Mouse (Mus musculus) hindbrain, embryonic 13.5 days (tissue): ENCODE measurements around the gene Arhgap8. TPM values are rescaled to one million over a fixed set of nuclear protein-coding genes. Genes with fewer than 3 reads are reported as not detected.

Experiments
- ATAC-seq: fragments of 200-750 bp; cut with Nextera tagmentation; 2 replicates; pipeline ENCODE4 v1.8.0; 2017; ENCODE audit warnings: moderate TSS enrichment; ENCODE audit not compliant: low FRiP score
- H3K27ac ChIP-seq: fragments of 300-500 bp; sonication (generic); 2 replicates; pipeline ENCODE4 v1.5.1; 2015; ENCODE audit warnings: inconsistent platforms, mild to moderate bottlenecking, moderate library complexity
- H3K27me3 ChIP-seq: fragments of 300-500 bp; sonication (generic); 2 replicates; pipeline ENCODE4 v1.6.1; 2015; ENCODE audit warnings: mild to moderate bottlenecking, inconsistent platforms
- H3K36me3 ChIP-seq: fragments of 300-500 bp; sonication (generic); 2 replicates; pipeline ENCODE4 v1.6.1; 2015; ENCODE audit warnings: mild to moderate bottlenecking, inconsistent platforms
- H3K4me1 ChIP-seq: fragments of 300-500 bp; sonication (generic); replicated peaks from 2 replicates; pipeline ENCODE4 v1.6.1; 2015; ENCODE audit warnings: inconsistent platforms
- H3K4me2 ChIP-seq: fragments of 300-500 bp; sonication (generic); 2 replicates; pipeline ENCODE4 v1.6.1; 2015; ENCODE audit warnings: inconsistent platforms, mild to moderate bottlenecking, moderate library complexity
- H3K4me3 ChIP-seq: fragments of 300-500 bp; sonication (generic); 2 replicates; pipeline ENCODE4 v1.5.1; 2015; ENCODE audit warnings: mild to moderate bottlenecking, inconsistent platforms
- H3K9ac ChIP-seq: fragments of 300-500 bp; sonication (generic); 2 replicates; pipeline ENCODE4 v1.6.1; 2015; ENCODE audit warnings: mild to moderate bottlenecking, inconsistent platforms
- H3K9me3 ChIP-seq: fragments of 300-500 bp; sonication (generic); 2 replicates; pipeline ENCODE4 v1.6.1; 2016; ENCODE audit warnings: inconsistent platforms
- WGBS: fragments of 180-500 bp; shearing (Covaris S2); methylation state at CpG from one replicate; pipeline ENCODE4 v1.1.7; 2015; 5-methylcytosine and 5-hydroxymethylcytosine counted together
- polyA plus RNA-seq: library from polyadenylated mRNA; unstranded; fragments of >200 nt; fragmentation: Nextera tagmentation; extraction: Ambion mirVana; gene quantifications from 2 replicates; pipeline ENCODE4 v1.2.1, GENCODE M21; 2015

The Arhgap8 gene
- polyA plus RNA-seq, result 1.0 TPM in 2 replicates

GRCm38 (mm10) chr15:84719791-84720190 lies at the start of gene Arhgap8:
Gene Arhgap8 (plus strand): TSS chr15:84720052.
- Histone ChIP-seq H3K27ac (no peak within 1 kb of the TSS), H3K9me3 (no peaks in the 10 kb centered on the region), H3K4me1 (peaks cover 21% of the 10 kb centered on the region), H3K4me2 (peak within 1 kb of the TSS; percentile 44), H3K9ac (no peak within 1 kb of the TSS), H3K27me3 (peaks cover 43% of the 10 kb centered on the region), H3K4me3 (peak within 1 kb of the TSS; percentile 14), H3K36me3 (no peaks in the 10 kb centered on the region)
- WGBS, result 3% methylated on average over 22 of the region's 24 CpGs
- no peak for ATAC-seq

DNA sequence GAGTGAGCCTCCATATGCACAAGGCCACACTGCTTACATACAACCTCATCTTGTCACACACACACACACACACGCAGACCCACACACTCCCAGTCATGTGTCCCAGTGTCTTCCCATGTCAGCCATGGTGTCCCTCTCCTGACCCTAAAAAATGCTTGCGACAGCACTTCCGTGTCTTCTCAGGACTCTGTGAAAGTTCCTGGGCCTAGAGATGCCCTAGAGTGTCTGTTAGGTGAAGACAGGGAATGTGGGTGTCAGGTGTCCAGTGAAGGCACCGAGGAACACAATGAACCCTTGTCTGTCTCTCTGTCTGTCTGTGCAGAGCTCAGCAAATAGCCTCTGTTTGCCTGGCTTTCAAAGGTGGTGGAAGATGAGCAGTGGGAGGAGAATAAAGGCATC lies 49.2 kb upstream of the Arhgap8 start:
- ATAC-seq, result no peak
- Histone ChIP-seq H3K36me3 (no peaks in the 10 kb centered on the region), H3K4me2 (no peak overlapping the region), H3K27ac (no peak overlapping the region), H3K4me1 (peaks cover 17% of the 10 kb centered on the region), H3K9me3 (no peaks in the 10 kb centered on the region), H3K27me3 (no peaks in the 10 kb centered on the region), H3K9ac (no peak overlapping the region), H3K4me3 (no peak overlapping the region)
- 79% methylated on average over 4 of the region's 4 CpGs for WGBS

- 56% methylated on average over 9 of the region's 9 CpGs for WGBS
- Histone ChIP-seq H3K4me2 (no peak overlapping the region), H3K27me3 (no peaks in the 10 kb centered on the region), H3K4me3 (no peak overlapping the region), H3K27ac (no peak overlapping the region), H3K36me3 (no peaks in the 10 kb centered on the region), H3K9me3 (no peaks in the 10 kb centered on the region), H3K4me1 (peaks cover 8% of the 10 kb centered on the region), H3K9ac (no peak overlapping the region)
- 0 out of 2 replicates have a peak, but pooled peaks have one; percentile 16 for ATAC-seq
These were observed 48.2 kb upstream of the Arhgap8 start for GRCm38 (mm10) chr15:84671401-84672307.

- Histone ChIP-seq H3K4me3 (no peak overlapping the region), H3K27ac (no peak overlapping the region), H3K4me1 (peaks cover 8% of the 10 kb centered on the region), H3K9me3 (no peaks in the 10 kb centered on the region), H3K9ac (no peak overlapping the region), H3K27me3 (no peaks in the 10 kb centered on the region), H3K36me3 (no peaks in the 10 kb centered on the region), H3K4me2 (no peak overlapping the region)
- 0 out of 2 replicates have a peak, but pooled peaks have one; percentile 5 for ATAC-seq
- 76% methylated on average over 4 of the region's 4 CpGs for whole genome bisulfite sequencing
These were observed 47.6 kb upstream of the Arhgap8 start for GRCm38 (mm10) chr15:84672308-84672615.

GRCm38 (mm10) chr15:84672616-84673015 lies 47.2 kb upstream of the Arhgap8 start:
- WGBS, result 59% methylated on average over 3 of the region's 3 CpGs
- no peak overlapping the region for H3K27ac ChIP-seq
- H3K27me3 ChIP-seq, result no peaks in the 10 kb centered on the region
- H3K9me3 ChIP-seq, result no peaks in the 10 kb centered on the region
- H3K4me3 ChIP-seq, result no peak overlapping the region
- ATAC-seq, result no peak
- H3K9ac ChIP-seq, result no peak overlapping the region
- H3K4me2 ChIP-seq, result no peak overlapping the region
- no peaks in the 10 kb centered on the region for H3K36me3 ChIP-seq
- peaks cover 8% of the 10 kb centered on the region for H3K4me1 ChIP-seq

GRCm38 (mm10) chr15:84674329-84675067 lies 45.4 kb upstream of the Arhgap8 start:
- no peaks in the 10 kb centered on the region for H3K9me3 ChIP-seq
- no peaks in the 10 kb centered on the region for H3K36me3 ChIP-seq
- no peak overlapping the region for H3K4me2 ChIP-seq
- peaks cover 6% of the 10 kb centered on the region; the same call in 1 of the 2 replicates for H3K27me3 ChIP-seq
- H3K4me1 ChIP-seq, result peaks cover 2% of the 10 kb centered on the region
- no peak overlapping the region for H3K9ac ChIP-seq
- H3K4me3 ChIP-seq, result no peak overlapping the region
- H3K27ac ChIP-seq, result no peak overlapping the region
- ATAC-seq, result no peak
- 71% methylated on average over 11 of the region's 11 CpGs for WGBS

- H3K4me1 ChIP-seq, result peaks cover under 1% of the 10 kb centered on the region
- no peaks in the 10 kb centered on the region for H3K36me3 ChIP-seq
- H3K9ac ChIP-seq, result no peak overlapping the region
- ATAC-seq, result no peak
- no peaks in the 10 kb centered on the region for H3K9me3 ChIP-seq
- H3K27ac ChIP-seq, result no peak overlapping the region
- WGBS, result 83% methylated on average over 8 of the region's 8 CpGs
- H3K4me2 ChIP-seq, result no peak overlapping the region
- H3K27me3 ChIP-seq, result peaks cover 14% of the 10 kb centered on the region
- no peak overlapping the region for H3K4me3 ChIP-seq
These were observed 44.5 kb upstream of the Arhgap8 start for GRCm38 (mm10) chr15:84675317-84675716.

GRCm38 (mm10) chr15:84677943-84678342 lies 41.9 kb upstream of the Arhgap8 start:
- WGBS, result 74% methylated on average over 11 of the region's 11 CpGs
- Histone ChIP-seq H3K4me1 (peaks cover 22% of the 10 kb centered on the region), H3K27me3 (peaks cover 41% of the 10 kb centered on the region)

DNA sequence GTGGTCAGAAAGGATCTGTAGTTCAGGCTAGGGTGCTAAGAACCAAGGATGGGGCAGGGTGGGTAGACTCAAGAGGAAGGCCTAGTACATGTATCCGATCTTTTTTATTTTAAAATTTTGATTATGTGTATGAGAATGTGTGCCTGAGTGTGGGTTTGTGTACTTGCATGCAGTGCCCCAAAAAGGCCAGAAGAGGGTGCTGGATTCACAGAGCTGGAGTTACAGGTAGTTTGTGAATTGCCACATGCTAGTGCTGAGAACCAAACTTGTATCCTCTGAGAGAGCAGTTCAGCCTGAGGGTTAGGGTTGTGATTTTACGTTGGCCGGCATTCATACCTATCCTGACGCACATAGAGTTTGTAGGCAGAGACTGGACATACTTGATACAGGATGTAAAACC lies 40.8 kb upstream of the Arhgap8 start:
- Histone ChIP-seq H3K36me3 (no peaks in the 10 kb centered on the region), H3K27me3 (peaks cover 51% of the 10 kb centered on the region), H3K9ac (no peak overlapping the region), H3K4me2 (no peak overlapping the region), H3K4me3 (no peak overlapping the region), H3K27ac (no peak overlapping the region), H3K4me1 (peaks cover 22% of the 10 kb centered on the region), H3K9me3 (no peaks in the 10 kb centered on the region)
- WGBS, result 95% methylated on average over 4 of the region's 4 CpGs
- ATAC-seq, result no peak

More at GRCm38 (mm10) chr15:84677943-84678342, 41.9 kb upstream of the Arhgap8 start:
- Histone ChIP-seq H3K36me3 (no peaks in the 10 kb centered on the region), H3K9me3 (no peaks in the 10 kb centered on the region), H3K27ac (no peak overlapping the region), H3K4me2 (no peak overlapping the region), H3K9ac (no peak overlapping the region), H3K4me3 (no peak overlapping the region)
- no peak for ATAC-seq

DNA sequence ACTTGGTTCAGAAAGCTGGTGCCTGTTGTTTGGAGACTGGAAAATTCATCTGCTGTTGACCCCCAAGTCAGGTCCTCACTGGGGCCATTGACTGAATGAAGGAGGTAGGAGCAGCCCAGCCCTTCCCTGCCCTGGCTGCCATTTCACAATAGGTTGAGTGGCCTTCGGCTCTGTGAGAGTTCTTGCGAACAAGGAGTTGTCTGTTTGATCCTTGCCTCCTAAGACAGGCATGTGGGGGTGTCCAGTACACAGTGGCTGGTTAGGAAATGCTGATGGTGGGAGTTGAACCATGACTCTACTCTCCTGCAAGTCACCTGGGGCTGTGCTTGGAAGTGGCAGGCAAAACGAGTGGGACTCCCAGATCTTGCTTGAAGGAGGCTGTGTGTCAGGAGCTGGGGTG lies 40.1 kb upstream of the Arhgap8 start:
- H3K4me1 ChIP-seq, result peaks cover 22% of the 10 kb centered on the region
- no peaks in the 10 kb centered on the region for H3K9me3 ChIP-seq
- no peak for ATAC-seq

DNA sequence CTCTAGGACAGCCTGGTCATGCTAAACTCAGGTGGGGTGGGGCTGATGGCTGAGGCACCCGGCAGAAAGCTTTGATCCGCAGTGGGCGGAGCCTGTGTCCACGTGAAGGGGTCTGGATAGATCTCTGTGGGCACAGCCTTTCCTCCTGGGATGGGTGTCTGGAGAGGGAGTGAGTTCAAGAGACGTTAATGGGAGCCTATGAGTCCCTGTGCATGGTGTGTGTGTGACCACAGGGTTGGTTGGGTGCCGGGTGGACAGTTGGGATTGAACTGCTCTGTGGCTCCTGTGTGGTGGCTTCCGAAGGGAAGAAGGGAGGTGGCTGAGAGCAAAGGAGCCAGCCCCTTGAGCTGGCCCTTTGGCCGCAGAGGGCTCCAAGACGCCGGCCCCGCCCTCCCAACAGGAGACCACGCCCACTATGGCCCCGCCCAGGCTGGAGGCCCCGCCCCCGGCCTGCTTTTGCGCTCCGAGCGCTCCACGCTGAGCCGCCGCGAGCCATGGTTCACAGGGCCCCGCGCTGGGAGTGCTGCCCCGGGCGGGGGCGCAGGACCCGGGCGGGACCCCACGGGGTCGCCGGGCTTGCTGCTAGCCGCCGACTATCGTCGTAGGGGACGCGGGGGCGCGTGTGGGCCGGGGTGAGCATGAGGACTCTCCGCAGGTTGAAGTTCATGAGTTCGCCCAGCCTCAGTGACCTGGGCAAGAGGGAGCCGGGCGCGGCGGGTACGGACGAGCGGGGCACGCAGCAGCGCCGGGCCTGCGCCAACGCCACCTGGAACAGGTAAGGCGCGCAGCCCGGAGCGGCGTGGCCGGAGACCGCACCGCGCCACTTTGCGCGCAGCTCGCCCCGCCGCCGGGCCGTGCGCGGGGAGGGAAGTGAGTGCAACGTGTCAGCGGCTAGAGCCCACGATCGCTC lies 39.1 kb upstream of the Arhgap8 start:
- Histone ChIP-seq H3K4me1 (peaks cover 26% of the 10 kb centered on the region), H3K4me3 (peak overlapping the region; percentile 51), H3K9me3 (no peaks in the 10 kb centered on the region), H3K27me3 (peaks cover 56% of the 10 kb centered on the region), H3K9ac (peak overlapping the region; percentile 65), H3K4me2 (peak overlapping the region; percentile 97), H3K36me3 (no peaks in the 10 kb centered on the region), H3K27ac (no peak overlapping the region)
- WGBS, result under 1% methylated on average over 74 of the region's 77 CpGs
- peak; percentile 53 for ATAC-seq

More for the DNA sequence above, 40.1 kb upstream of the Arhgap8 start:
- no peaks in the 10 kb centered on the region for H3K36me3 ChIP-seq
- H3K27ac ChIP-seq, result no peak overlapping the region
- no peak overlapping the region for H3K4me2 ChIP-seq
- no peak overlapping the region for H3K4me3 ChIP-seq
- WGBS, result 64% methylated on average over 3 of the region's 3 CpGs
- no peak overlapping the region for H3K9ac ChIP-seq
- peaks cover 56% of the 10 kb centered on the region for H3K27me3 ChIP-seq
